Mouse (Mus musculus): Measurements from ENCODE around the gene Clybl.

Gene Clybl

GRCm38 (mm10) chr14:122300261-122300660 is 118.8 kb downstream of the Clybl start:
- DNase-seq (ENCODE audit: low spot score in 2 of 2), result no peak

- no peak for DNase-seq (ENCODE audit: low spot score in 2 of 2)
These were observed 122.3 kb downstream of the Clybl start for GRCm38 (mm10) chr14:122303821-122304220.

GRCm38 (mm10) chr14:122305132-122305531 is 123.6 kb downstream of the Clybl start:
- DNase-seq (ENCODE audit: low spot score in 2 of 2), result no peak

GRCm38 (mm10) chr14:122312415-122312814 is 130.9 kb downstream of the Clybl start:
- no peak for DNase-seq (ENCODE audit: low spot score in 2 of 2)

- no peak for DNase-seq (ENCODE audit: low spot score in 2 of 2)
These were observed 131.8 kb downstream of the Clybl start for GRCm38 (mm10) chr14:122313328-122313727.

GRCm38 (mm10) chr14:122315743-122316142 is 134.2 kb downstream of the Clybl start:
- no peak for DNase-seq (ENCODE audit: low spot score in 2 of 2)

- no peak for DNase-seq (ENCODE audit: low spot score in 2 of 2)
These were observed 140.6 kb downstream of the Clybl start for GRCm38 (mm10) chr14:122322136-122322535.

GRCm38 (mm10) chr14:122323838-122324458 is 142.4 kb downstream of the Clybl start:
- DNase-seq (ENCODE audit: low spot score in 2 of 2), result no peak

GRCm38 (mm10) chr14:122330136-122330535 is 148.6 kb downstream of the Clybl start:
- no peak for DNase-seq (ENCODE audit: low spot score in 2 of 2)

- no peak for DNase-seq (ENCODE audit: low spot score in 2 of 2)
These were observed 149.2 kb downstream of the Clybl start for GRCm38 (mm10) chr14:122330716-122331115.

- DNase-seq (ENCODE audit: low spot score in 2 of 2), result no peak
These were observed 150.3 kb downstream of the Clybl start for GRCm38 (mm10) chr14:122331635-122332460.

- no peak for DNase-seq (ENCODE audit: low spot score in 2 of 2)
These were observed 155.5 kb downstream of the Clybl start for GRCm38 (mm10) chr14:122336957-122337356.

- DNase-seq (ENCODE audit: low spot score in 2 of 2), result no peak
These were observed 157.3 kb downstream of the Clybl start for GRCm38 (mm10) chr14:122338784-122339183.

- no peak for DNase-seq (ENCODE audit: low spot score in 2 of 2)
These were observed 158.6 kb downstream of the Clybl start for GRCm38 (mm10) chr14:122340141-122340540.

GRCm38 (mm10) chr14:122341591-122342360 is 160.3 kb downstream of the Clybl start:
- no peak for DNase-seq (ENCODE audit: low spot score in 2 of 2)

- DNase-seq (ENCODE audit: low spot score in 2 of 2), result no peak
These were observed 163.0 kb downstream of the Clybl start for GRCm38 (mm10) chr14:122344272-122345224.

- no peak for DNase-seq (ENCODE audit: low spot score in 2 of 2)
These were observed 166.6 kb downstream of the Clybl start for GRCm38 (mm10) chr14:122348069-122348468.

- DNase-seq (ENCODE audit: low spot score in 2 of 2), result no peak
These were observed 167.8 kb downstream of the Clybl start for GRCm38 (mm10) chr14:122349326-122349725.

- no peak for DNase-seq (ENCODE audit: low spot score in 2 of 2)
These were observed 168.3 kb downstream of the Clybl start for GRCm38 (mm10) chr14:122349761-122350160.

- DNase-seq (ENCODE audit: low spot score in 2 of 2), result no peak
These were observed 169.3 kb downstream of the Clybl start for GRCm38 (mm10) chr14:122350766-122351165.

- no peak for DNase-seq (ENCODE audit: low spot score in 2 of 2)
These were observed 175.8 kb downstream of the Clybl start for GRCm38 (mm10) chr14:122357316-122357715.

Measured in right cerebral cortex, postnatal 36 days (tissue).